Mouse (Mus musculus) G1E (cell line): ENCODE data around the gene Pak1ip1. TPM values are rescaled to one million over a fixed set of nuclear protein-coding genes. Genes with fewer than 3 reads are reported as not detected.

Source experiments
- ATAC-seq: 2 replicates; pipeline ENCODE4 v1.8.0; 2016; ENCODE audit warnings: mild to moderate bottlenecking; ENCODE audit not compliant: insufficient number of reproducible peaks, poor library complexity, low FRiP score, severe bottlenecking; ENCODE audit errors: extremely low read depth
- DNase-seq: peaks from one replicate; pipeline ENCODE4 v3.0.0; 2012; ENCODE audit warnings: low spot score
- H3K27me3 ChIP-seq: 2 replicates; pipeline ENCODE4 v1.6.1; 2012; ENCODE audit warnings: mild to moderate bottlenecking, low read length, inconsistent platforms; ENCODE audit not compliant: insufficient read depth
- H3K36me3 ChIP-seq: replicated peaks from 2 replicates; pipeline ENCODE3; 2012; ENCODE audit warnings: mild to moderate bottlenecking, inconsistent platforms
- H3K4me1 ChIP-seq: 2 replicates; pipeline ENCODE4 v1.6.1; 2012; ENCODE audit warnings: low read depth, low read length, inconsistent platforms, mixed read lengths; ENCODE audit not compliant: insufficient read depth
- H3K4me3 ChIP-seq: 2 replicates; pipeline ENCODE4 v1.5.1; 2012; ENCODE audit warnings: low read depth, mild to moderate bottlenecking, inconsistent platforms, low read length, moderate library complexity, mixed read lengths
- H3K9me3 ChIP-seq: replicated peaks from 2 replicates; pipeline ENCODE4 v1.6.1; 2012; ENCODE audit warnings: inconsistent platforms
- CTCF ChIP-seq: IDR thresholded peaks from 2 replicates; pipeline ENCODE4 v1.5.1; 2012; ENCODE audit warnings: low read depth, low read length, inconsistent platforms, mixed read lengths
- GATA1 ChIP-seq: IDR thresholded peaks from 2 replicates; pipeline ENCODE4 v1.6.1; 2012; ENCODE audit warnings: borderline replicate concordance, low read length, inconsistent platforms, mixed read lengths
- GATA2 ChIP-seq: IDR thresholded peaks from 2 replicates; pipeline ENCODE4 v1.6.1; 2012; ENCODE audit warnings: low read depth, low read length, inconsistent platforms, borderline replicate concordance
- POLR2AphosphoS5 ChIP-seq: IDR thresholded peaks from 2 replicates; pipeline ENCODE4 v1.6.1; 2012; ENCODE audit warnings: low read depth, low read length, inconsistent platforms; ENCODE audit not compliant: insufficient replicate concordance
- TAL1 ChIP-seq: conservative IDR thresholded peaks from 2 replicates; pipeline ENCODE4 v1.6.1; 2012; ENCODE audit warnings: low read depth, low read length, inconsistent platforms, mixed read lengths
- polyA plus RNA-seq: library from polyadenylated mRNA; stranded (reverse); fragments of >175 nt; gene quantifications from 2 replicates; pipeline ENCODE4 v1.2.3, GENCODE M21; 2012
- total RNA-seq, 2 experiments: library from RNA; stranded (forward) in 1 of 2; stranded (reverse) in 1 of 2; fragments of 200-1000 nt in 1 of 2; fragments of >200 nt in 1 of 2; fragmentation: Nextera tagmentation in 1 of 2; gene quantifications; 2 replicates each; pipeline ENCODE4 v1.2.3; 2014 to 2017

Pak1ip1 gene
- total and polyA plus RNA-seq, 3 experiments = 25.9 to 101 (median 43.9) TPM

DNA sequence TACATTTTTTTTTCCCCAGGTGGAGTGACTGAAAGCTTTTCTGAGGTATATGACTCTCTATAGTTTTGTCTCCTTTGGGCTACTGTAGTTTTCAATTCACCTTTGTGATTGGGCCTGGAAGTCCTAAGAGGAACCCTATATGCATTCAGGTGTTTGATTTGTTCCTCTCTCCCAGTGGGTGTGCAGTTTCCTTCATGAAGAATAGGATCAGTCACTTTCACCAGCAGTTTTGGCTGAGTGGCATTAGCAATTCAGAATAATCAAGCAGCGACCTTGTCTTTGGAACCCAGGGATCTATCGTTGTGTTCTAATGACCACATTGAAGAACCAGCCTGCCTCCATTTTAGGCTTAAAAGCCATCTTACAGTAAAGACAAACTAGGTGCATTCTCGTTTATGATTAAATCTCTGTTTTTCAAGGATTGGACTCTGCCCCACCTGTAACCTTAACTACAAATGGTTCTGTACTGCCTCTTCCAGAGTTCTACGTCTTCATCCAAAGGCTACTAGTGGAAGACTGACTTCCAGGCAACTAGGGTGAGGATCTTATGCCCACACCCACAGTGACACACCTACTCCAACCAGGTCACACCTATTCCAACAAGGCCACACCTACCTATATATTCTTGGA is 30.9 kb upstream of the Pak1ip1 start:
- TF ChIP-seq GATA1 (no peak), GATA2 (no peak), POLR2AphosphoS5 (no peak), TAL1 (no peak), CTCF (no peak)
- no peak for DNase-seq
- H3K4me3 ChIP-seq = no peak overlapping the region
- H3K36me3 ChIP-seq = no peaks in the 10 kb centered on the region
- no peak for ATAC-seq
- 0 out of 2 replicates have a peak, but pooled peaks cover 3% of the 10 kb centered on the region for H3K27me3 ChIP-seq
- no peaks in the 10 kb centered on the region for H3K4me1 ChIP-seq
- H3K9me3 ChIP-seq = no peaks in the 10 kb centered on the region

DNA sequence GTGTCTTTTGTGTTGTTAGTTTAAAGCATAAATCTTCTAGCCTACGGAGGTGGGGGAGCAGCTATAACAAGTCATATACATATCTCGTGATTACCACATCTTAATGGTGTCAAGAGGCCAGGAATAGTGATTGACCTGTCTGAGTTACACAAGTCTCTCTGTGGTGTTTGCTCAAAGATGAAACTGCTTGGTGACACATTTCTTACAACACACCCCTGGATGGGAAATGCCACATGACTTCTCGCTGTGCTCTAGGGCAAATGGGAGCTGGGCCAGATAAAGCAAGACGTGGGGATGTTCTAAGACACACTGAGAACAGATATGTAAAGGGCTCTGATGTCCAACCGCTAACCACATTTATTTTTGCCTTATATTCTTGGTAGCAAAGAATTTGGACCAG is 29.6 kb upstream of the Pak1ip1 start:
- TF ChIP-seq CTCF (no peak), GATA1 (no peak)
- ATAC-seq (no peak), DNase-seq (no peak)

DNA sequence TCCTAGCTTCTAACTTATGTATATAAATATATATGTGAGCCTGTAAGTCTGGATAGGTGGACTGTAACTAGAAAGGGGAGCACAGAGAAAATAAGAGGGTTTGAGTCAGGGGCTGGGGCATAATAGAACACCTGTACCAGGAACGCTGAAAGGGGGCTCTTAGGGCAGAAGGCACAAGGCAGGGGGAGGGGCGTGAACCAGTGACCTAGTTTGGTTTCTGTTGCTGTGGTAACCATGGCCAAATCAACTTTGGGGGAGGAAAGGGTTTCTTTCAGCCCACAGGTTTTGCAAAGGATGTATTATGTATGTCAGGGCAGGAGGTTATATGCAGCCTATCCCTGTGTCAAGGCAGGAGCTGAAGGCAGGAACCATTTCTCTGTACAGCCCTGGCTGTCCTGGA is 29.0 kb upstream of the Pak1ip1 start:
- DNase-seq = no peak
- no peaks in the 10 kb centered on the region for H3K4me1 ChIP-seq
- ATAC-seq = no peak
- TF ChIP-seq POLR2AphosphoS5 (no peak), GATA2 (no peak), TAL1 (no peak), GATA1 (no peak), CTCF (no peak)
- peaks cover 11% of the 10 kb centered on the region for H3K27me3 ChIP-seq
- no peaks in the 10 kb centered on the region for H3K36me3 ChIP-seq
- no peak overlapping the region for H3K4me3 ChIP-seq
- H3K9me3 ChIP-seq = no peaks in the 10 kb centered on the region

More for the DNA sequence above, 29.6 kb upstream of the Pak1ip1 start:
- H3K4me3 ChIP-seq = no peak overlapping the region
- no peaks in the 10 kb centered on the region for H3K36me3 ChIP-seq
- no peaks in the 10 kb centered on the region for H3K4me1 ChIP-seq
- H3K27me3 ChIP-seq = peaks cover 8% of the 10 kb centered on the region; the same call in 1 of the 2 replicates
- no peaks in the 10 kb centered on the region for H3K9me3 ChIP-seq

DNA sequence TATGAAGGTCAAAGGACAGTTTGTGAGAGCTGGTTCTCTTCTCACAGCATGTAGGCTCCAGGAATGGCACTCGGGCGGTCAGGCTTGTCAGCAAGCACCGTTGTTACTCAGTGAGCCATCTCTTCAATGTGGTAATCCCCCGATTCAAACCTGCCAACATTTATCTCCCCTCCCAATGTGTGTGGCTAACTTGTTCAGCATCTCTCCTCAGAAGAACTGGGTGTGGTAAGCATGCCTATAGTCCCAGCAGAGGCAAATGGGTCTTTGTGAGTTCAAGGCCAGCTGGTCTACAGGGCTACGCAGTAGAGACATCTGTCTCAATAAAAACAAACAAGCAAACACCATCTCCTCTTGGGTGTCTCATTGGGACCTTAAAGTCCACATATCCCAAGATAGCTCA is 27.8 kb upstream of the Pak1ip1 start:
- no peak for TF ChIP-seq TAL1
- no peaks in the 10 kb centered on the region for H3K4me1 ChIP-seq
- DNase-seq = no peak
- no peak for ATAC-seq
- peaks cover 8% of the 10 kb centered on the region for H3K27me3 ChIP-seq
- no peaks in the 10 kb centered on the region for H3K9me3 ChIP-seq
- H3K36me3 ChIP-seq = no peaks in the 10 kb centered on the region
- no peak overlapping the region for H3K4me3 ChIP-seq

DNA sequence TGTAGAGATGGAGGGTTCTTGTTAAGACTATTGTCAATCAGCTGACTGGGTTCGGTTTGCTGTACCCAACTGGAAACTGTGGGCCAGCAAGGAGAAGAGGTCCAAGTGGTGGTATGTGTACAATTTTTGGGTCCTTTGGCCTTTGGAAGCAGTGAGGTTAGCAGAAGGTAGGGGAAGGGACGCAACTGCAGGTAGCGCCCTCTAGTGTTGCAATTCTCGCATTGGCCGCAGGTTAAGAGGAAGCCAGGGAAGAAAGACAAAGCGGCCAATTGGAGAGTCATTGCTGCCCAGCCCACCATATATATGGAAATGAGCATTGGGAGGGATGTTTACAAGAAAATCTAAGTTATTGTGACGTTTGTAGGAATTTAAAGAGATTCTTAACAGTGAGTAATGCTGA is 23.2 kb upstream of the Pak1ip1 start:
- Histone ChIP-seq H3K4me1 (no peaks in the 10 kb centered on the region), H3K4me3 (no peak overlapping the region), H3K36me3 (no peaks in the 10 kb centered on the region), H3K27me3 (peaks cover 18% of the 10 kb centered on the region), H3K9me3 (no peaks in the 10 kb centered on the region)
- DNase-seq = no peak
- ATAC-seq = no peak
- TF ChIP-seq GATA2 = no peak
- no peak for TF ChIP-seq GATA1
- TF ChIP-seq CTCF = peak; percentile 74
- no peak for TF ChIP-seq TAL1
- no peak for TF ChIP-seq POLR2AphosphoS5

DNA sequence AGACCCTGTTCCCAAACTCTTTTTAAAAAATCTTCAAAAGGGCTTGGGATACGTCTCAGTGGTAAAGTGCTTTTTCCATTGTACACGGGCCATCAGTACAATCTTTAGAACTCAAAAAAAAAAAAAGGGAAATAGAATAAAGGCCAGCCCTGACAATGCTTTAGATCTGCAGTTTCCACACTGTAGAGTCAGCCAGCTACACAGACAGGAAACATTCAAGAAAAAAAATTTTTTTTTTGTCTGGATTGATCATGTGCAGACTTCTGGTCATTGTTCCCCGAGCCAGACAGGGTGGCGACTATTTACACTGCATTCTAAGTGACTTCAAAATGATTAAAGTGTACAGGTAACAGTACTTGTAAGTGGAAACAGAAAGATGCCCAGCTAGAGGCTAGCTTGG is 22.2 kb upstream of the Pak1ip1 start:
- peaks cover 21% of the 10 kb centered on the region for H3K27me3 ChIP-seq
- H3K9me3 ChIP-seq = no peaks in the 10 kb centered on the region
- H3K4me3 ChIP-seq = no peak overlapping the region
- no peaks in the 10 kb centered on the region for H3K4me1 ChIP-seq
- TF ChIP-seq TAL1 (no peak), GATA1 (no peak), GATA2 (no peak), CTCF (no peak)
- ATAC-seq (no peak), DNase-seq (no peak)
- H3K36me3 ChIP-seq = no peaks in the 10 kb centered on the region

DNA sequence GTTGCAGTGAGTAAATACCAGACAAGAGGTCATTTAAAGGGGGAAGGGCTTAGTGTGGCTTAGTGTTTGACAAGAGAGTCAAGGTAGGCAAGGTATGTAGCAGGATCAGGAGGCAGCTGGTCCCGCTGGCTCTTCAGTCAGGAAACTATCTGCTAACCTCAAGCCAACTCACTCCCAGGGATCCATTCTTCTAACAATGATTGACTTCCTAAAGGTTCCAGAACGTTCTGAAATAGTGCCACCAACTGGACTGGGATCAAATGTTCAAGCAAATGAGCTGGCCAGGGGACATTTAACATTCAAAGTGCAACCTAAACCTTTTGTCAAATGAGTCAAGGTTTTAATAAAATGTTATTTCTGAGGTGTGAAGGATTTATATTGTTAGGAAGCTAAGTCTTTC is 21.5 kb upstream of the Pak1ip1 start:
- H3K4me1 ChIP-seq = no peaks in the 10 kb centered on the region
- no peak overlapping the region for H3K4me3 ChIP-seq
- no peak for TF ChIP-seq CTCF
- TF ChIP-seq POLR2AphosphoS5 = no peak
- no peak for TF ChIP-seq TAL1
- no peak for TF ChIP-seq GATA2
- H3K36me3 ChIP-seq = no peaks in the 10 kb centered on the region
- no peaks in the 10 kb centered on the region for H3K9me3 ChIP-seq
- ATAC-seq (no peak), DNase-seq (no peak)
- H3K27me3 ChIP-seq = peaks cover 21% of the 10 kb centered on the region
